Mouse (Mus musculus): ENCODE measurements around the gene Cd84. TPM values are rescaled to one million over a fixed set of nuclear protein-coding genes. Genes with fewer than 3 reads are reported as not detected.
"Not testable (repeated sequence)": the region's sequence is repeated elsewhere in the genome, so short reads cannot be mapped to it uniquely, and the experiment has no call there.

Cd84 gene
- polyA plus RNA-seq, 1 experiment, result 384 TPM

DNA sequence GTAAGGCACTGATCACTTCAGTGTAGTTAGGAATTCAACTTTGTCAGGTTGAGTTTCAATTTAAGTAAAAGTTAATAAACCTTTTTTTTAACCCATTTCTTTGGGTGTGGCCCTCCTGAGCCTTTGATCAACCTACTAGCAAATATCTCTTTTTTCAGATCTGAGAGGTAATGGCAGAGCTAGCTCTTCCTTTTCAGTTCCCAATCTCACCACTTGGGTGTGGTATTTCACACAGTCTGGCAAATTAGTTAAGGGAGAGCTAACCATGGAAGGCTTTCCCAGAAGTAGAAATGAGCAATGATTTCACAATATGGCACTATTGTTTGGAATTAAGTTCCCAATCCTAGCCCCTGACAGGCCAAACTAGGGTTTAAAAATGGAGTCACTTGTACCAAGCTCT is 13.3 kb upstream of the Cd84 start:
- Histone ChIP-seq H3K4me1 (ENCODE audit: control insufficient read depth, insufficient read depth, low read length) (peaks cover 17% of the 10 kb centered on the region), H3K4me3 (ENCODE audit: insufficient read depth, low read length) (no peak overlapping the region), H3K27ac (ENCODE audit: insufficient read depth, low read depth, low read length) (no peak overlapping the region)
- no peak for TF ChIP-seq POLR2A (IDR thresholded peaks at IDR 0.05; ENCODE audit: borderline replicate concordance, low read depth, low read length)
- TF ChIP-seq CTCF (IDR thresholded peaks at IDR 0.05; ENCODE audit: low read depth, low read length), result no peak

DNA sequence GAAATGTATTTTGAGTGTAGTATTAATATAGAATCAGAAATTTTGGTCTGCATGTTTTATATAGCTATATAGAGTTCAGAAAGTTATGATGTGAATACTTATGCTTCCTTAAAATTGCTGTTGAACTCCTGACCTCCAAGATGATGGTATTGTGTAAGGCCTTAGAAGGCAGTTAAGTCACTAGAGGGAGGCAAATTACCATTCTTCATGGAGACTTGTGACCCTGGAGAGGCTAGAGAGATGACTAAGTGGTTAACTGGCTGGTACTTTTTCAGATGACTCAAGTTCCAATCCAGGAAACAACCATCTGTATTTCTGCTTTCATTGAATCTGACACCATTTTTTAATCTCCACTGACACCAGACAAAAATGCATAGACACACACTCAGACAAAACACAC is 11.8 kb upstream of the Cd84 start:
- H3K27ac ChIP-seq (ENCODE audit: insufficient read depth, low read depth, low read length), result no peak overlapping the region
- peaks cover 17% of the 10 kb centered on the region for H3K4me1 ChIP-seq (ENCODE audit: control insufficient read depth, insufficient read depth, low read length)
- no peak overlapping the region for H3K4me3 ChIP-seq (ENCODE audit: insufficient read depth, low read length)
- TF ChIP-seq CTCF (IDR thresholded peaks at IDR 0.05; ENCODE audit: low read depth, low read length) (no peak), POLR2A (IDR thresholded peaks at IDR 0.05; ENCODE audit: borderline replicate concordance, low read depth, low read length) (no peak)

DNA sequence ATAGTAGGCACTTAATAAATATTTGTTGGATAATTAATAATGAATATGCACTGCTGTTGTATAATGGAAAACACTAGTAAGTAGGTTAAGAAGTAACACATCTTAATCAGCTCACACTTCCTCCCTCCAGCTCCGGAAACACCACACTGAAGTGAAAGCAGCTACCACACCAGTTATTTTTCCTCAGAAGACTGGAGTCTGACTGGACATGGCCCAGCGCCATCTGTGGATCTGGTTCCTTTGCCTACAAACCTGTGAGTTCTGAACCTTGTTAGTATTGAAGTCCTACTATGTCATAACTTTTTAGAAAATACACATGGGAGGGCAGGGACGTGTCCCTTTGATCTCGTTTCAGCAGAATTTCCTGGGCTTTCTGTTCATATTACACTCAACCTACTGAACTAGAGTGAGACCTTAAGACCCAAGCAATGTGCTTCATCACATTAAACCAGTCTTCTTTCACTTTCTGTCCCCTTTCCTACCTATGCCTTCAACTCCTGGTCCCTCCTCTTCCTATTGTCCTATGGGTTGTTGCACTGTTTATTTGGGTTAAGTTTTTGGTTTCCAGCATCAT is 1.0 kb downstream of the Cd84 start:
- Histone ChIP-seq H3K4me3 (ENCODE audit: insufficient read depth, low read length) (peak overlapping the region; percentile 71), H3K27ac (ENCODE audit: insufficient read depth, low read depth, low read length) (peak overlapping the region; percentile 97), H3K4me1 (ENCODE audit: control insufficient read depth, insufficient read depth, low read length) (peaks cover 22% of the 10 kb centered on the region)
- TF ChIP-seq POLR2A (IDR thresholded peaks at IDR 0.05; ENCODE audit: borderline replicate concordance, low read depth, low read length) (no peak), CTCF (IDR thresholded peaks at IDR 0.05; ENCODE audit: low read depth, low read length) (no peak)

DNA sequence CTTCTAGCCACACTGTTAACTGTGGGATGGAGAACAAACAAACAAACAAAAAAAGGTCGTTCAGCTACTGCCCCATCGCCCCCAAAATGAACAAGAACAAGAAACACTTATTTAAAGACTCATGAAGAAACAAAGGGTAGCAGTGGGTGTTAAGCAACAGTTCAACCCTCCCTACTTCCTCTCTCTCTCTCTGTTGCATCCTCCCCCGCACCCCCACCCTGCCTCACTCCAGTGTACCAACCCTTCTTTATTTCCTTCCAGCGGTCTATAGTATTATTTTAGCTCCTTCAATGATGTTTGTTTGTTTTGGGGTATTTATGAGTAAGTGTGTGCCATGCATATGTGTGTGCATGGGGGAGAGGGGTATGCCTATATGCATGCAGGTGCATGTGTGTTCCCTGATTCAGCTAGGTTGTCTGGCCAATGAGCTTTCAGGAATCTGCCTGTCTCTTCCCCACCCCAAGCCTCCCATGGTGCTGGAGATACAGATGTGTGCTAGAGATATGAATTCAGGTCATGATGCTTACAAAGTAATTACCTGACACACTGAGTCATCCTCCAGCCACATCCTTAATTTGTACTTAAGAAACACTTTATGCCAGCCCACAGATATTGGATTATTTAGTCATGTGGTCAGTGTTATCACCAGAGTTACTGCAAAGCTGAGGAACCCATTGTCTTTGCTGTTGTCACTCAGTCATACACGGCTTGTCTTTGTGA is 5.7 kb downstream of the Cd84 start:
- TF ChIP-seq CTCF (IDR thresholded peaks at IDR 0.05; ENCODE audit: low read depth, low read length) (no peak), POLR2A (IDR thresholded peaks at IDR 0.05; ENCODE audit: borderline replicate concordance, low read depth, low read length) (no peak)
- H3K4me1 ChIP-seq (ENCODE audit: control insufficient read depth, insufficient read depth, low read length), result peaks cover 44% of the 10 kb centered on the region
- H3K27ac ChIP-seq (ENCODE audit: insufficient read depth, low read depth, low read length), result peak overlapping the region; percentile 98
- peak overlapping the region; percentile 21; the same call in 1 of the 2 replicates for H3K4me3 ChIP-seq (ENCODE audit: insufficient read depth, low read length)

DNA sequence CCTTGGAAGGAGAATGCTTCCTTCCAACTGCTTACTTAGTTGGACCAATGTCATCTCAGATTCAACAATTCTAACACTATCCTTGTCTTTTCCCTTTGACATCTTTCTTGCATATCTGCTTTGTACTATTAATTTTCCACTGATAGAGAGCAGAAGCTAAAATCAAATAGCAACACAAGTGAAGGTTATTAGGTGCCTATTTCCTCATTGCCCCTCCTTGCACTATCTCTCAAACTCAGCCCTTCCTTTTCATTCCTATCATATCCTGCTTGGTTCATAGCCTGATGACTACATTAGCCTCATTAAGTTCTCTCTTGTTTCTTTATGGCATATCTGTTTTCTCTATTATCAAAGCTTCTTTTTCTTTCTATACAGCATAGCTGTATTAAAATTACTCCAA is 8.7 kb downstream of the Cd84 start:
- TF ChIP-seq CTCF (IDR thresholded peaks at IDR 0.05; ENCODE audit: low read depth, low read length), result no peak
- no peak for TF ChIP-seq POLR2A (IDR thresholded peaks at IDR 0.05; ENCODE audit: borderline replicate concordance, low read depth, low read length)

DNA sequence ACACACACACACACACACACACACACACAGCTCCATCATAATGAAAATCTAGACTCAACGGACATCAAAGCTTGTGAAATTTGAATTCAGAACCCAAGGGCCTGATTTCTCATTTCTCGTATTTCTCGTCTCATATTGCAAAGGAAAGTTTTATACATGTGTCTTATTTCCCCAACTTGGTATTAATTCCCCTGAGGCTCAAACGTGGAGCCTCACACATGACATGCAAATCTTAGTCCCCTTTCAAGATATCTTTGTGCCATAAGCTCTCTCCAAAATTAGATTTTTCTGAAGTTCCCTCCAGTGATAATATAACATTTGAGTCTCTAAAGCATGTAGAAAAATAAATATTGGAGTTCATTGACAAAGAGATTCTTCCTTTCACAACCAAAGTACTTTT is 9.3 kb downstream of the Cd84 start:
- Histone ChIP-seq H3K4me3 (ENCODE audit: insufficient read depth, low read length) (no peak overlapping the region), H3K27ac (ENCODE audit: insufficient read depth, low read depth, low read length) (peak overlapping the region; percentile 94), H3K4me1 (ENCODE audit: control insufficient read depth, insufficient read depth, low read length) (peaks cover 66% of the 10 kb centered on the region)
- TF ChIP-seq CTCF (IDR thresholded peaks at IDR 0.05; ENCODE audit: low read depth, low read length) (no peak), POLR2A (IDR thresholded peaks at IDR 0.05; ENCODE audit: borderline replicate concordance, low read depth, low read length) (no peak)

More for the DNA sequence above, 8.7 kb downstream of the Cd84 start:
- Histone ChIP-seq H3K4me3 (ENCODE audit: insufficient read depth, low read length) (no peak overlapping the region), H3K4me1 (ENCODE audit: control insufficient read depth, insufficient read depth, low read length) (peaks cover 65% of the 10 kb centered on the region), H3K27ac (ENCODE audit: insufficient read depth, low read depth, low read length) (peak overlapping the region; percentile 48)

DNA sequence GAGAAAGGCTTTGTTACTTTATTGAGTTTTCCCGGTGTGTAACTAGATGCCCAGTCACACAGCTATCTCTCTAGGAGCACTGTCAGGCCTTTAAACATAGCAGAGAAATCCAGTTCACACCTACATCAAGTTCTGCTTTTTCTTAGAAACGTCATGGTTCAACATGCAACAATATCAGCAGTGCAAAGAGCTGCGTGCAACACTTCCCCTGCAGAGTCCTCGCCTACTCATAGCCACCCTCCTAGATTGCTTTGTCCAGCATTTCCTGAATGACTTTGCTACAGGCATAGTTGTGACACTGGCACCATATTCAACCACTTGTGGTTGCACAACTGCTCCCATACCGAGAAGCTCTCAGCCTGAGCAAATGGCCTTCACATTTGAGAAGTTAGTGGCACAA is 10.0 kb downstream of the Cd84 start:
- TF ChIP-seq CTCF (IDR thresholded peaks at IDR 0.05; ENCODE audit: low read depth, low read length) (no peak), POLR2A (IDR thresholded peaks at IDR 0.05; ENCODE audit: borderline replicate concordance, low read depth, low read length) (no peak)
- H3K4me1 ChIP-seq (ENCODE audit: control insufficient read depth, insufficient read depth, low read length), result peaks cover 66% of the 10 kb centered on the region
- peak overlapping the region; percentile 94 for H3K27ac ChIP-seq (ENCODE audit: insufficient read depth, low read depth, low read length)
- H3K4me3 ChIP-seq (ENCODE audit: insufficient read depth, low read length), result no peak overlapping the region

DNA sequence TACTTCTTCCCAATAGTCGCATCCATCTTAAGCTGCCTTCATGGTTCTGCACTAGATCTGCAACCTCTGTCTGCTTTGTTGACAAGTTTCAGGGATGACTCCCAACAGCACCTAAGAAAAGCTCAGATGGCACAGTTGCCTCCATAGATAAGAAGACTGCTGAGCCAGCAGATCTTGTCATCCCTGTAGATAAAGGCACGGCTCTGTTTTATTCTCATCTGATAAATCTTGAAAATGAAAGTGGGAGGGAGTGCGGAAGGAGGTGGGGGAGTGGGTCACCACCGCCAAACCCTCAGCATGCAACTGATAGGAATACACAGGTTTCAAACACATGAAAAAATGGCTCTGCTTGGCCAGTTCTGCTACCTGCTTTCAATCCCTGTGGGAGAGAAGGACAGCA is 26.0 kb downstream of the Cd84 start:
- H3K27ac ChIP-seq (ENCODE audit: insufficient read depth, low read depth, low read length), result no peak overlapping the region
- TF ChIP-seq CTCF (IDR thresholded peaks at IDR 0.05; ENCODE audit: low read depth, low read length), result no peak
- TF ChIP-seq POLR2A (IDR thresholded peaks at IDR 0.05; ENCODE audit: borderline replicate concordance, low read depth, low read length), result no peak
- H3K4me1 ChIP-seq (ENCODE audit: control insufficient read depth, insufficient read depth, low read length), result no peaks in the 10 kb centered on the region
- H3K4me3 ChIP-seq (ENCODE audit: insufficient read depth, low read length), result no peak overlapping the region

DNA sequence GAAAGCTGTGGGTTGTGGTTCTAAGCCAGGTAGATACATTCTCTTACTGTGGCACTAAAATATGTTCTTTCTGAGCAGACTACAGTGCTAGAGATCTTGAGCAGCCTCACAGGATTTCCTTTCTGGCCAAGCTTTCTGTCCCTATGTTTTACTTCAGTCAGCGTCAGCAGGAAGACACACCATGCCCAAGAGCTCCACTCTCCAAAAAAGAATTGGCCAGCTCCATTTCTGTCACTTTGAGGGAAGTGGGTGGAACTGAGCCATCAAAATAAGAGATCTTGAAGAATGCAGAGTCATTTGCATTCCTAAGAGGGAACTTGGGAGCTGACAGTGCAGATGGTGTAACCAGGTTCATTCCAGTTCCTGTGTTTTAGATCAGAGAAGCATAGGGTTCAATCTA is 47.5 kb downstream of the Cd84 start:
- no peak for TF ChIP-seq CTCF (IDR thresholded peaks at IDR 0.05; ENCODE audit: low read depth, low read length)
- no peak overlapping the region for H3K4me3 ChIP-seq (ENCODE audit: insufficient read depth, low read length)
- no peaks in the 10 kb centered on the region for H3K4me1 ChIP-seq (ENCODE audit: control insufficient read depth, insufficient read depth, low read length)
- no peak overlapping the region for H3K27ac ChIP-seq (ENCODE audit: insufficient read depth, low read depth, low read length)

DNA sequence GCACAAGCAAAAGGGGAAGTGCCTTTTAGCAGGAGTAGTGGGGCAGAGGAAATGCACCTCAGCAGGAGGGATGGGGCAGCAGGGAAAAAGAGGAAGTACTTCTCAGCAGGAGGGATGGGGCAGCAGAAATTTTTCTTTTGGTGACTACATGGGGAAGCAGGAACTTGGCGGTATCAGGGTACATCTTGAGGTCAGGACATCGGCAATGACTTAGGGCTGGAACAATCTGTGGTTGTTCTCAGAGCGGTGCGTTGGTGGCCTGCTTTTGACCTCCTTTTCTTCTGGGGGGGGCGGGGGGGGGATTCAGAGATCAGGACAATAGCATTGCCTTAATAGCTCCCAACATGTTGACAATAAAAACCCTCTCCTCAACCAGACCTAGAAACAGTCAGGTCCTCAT is 55.9 kb downstream of the Cd84 start, which contains the start of gene Gm10521:
Gene Gm10521 (plus strand): TSS at position 301 of the 400 bp plus-strand sequence.
- not testable (repeated sequence) for H3K4me1 ChIP-seq (ENCODE audit: control insufficient read depth, insufficient read depth, low read length); H3K4me3 ChIP-seq (ENCODE audit: insufficient read depth, low read length); H3K27ac ChIP-seq (ENCODE audit: insufficient read depth, low read depth, low read length)

All from bone marrow macrophage, adult 2 months (primary cell).